Mouse (Mus musculus) megakaryocyte progenitor cell, adult 5-6 weeks (primary cell): Measurements from ENCODE around the gene Lonrf3. TPM values are rescaled to one million over a fixed set of nuclear protein-coding genes. Genes with fewer than 3 reads are reported as not detected.
A peak's percentile ranks its signal among the peaks of the same experiment; 100 is the strongest.

Experiments
- ATAC-seq: replicated peaks from 2 replicates; pipeline ENCODE4 v1.8.0; 2016; ENCODE audit warnings: mild to moderate bottlenecking, moderate TSS enrichment, inconsistent platforms; ENCODE audit not compliant: poor library complexity
- total RNA-seq, 2 experiments: library from RNA; stranded (forward) in 1 of 2; stranded (reverse) in 1 of 2; fragments of 157-497, 149-512 nt in 1 of 2; fragments of 200-1000 nt in 1 of 2; gene quantifications; 2 replicates each; pipeline versions ENCODE4 v1.2.3 to v1.2.4; 2015 to 2017

Lonrf3 gene
- total RNA-seq (2015), result 10.4 and 13.3 TPM in 2 replicates
- total RNA-seq (2017), result 16.9 and 21.3 TPM in 2 replicates

DNA sequence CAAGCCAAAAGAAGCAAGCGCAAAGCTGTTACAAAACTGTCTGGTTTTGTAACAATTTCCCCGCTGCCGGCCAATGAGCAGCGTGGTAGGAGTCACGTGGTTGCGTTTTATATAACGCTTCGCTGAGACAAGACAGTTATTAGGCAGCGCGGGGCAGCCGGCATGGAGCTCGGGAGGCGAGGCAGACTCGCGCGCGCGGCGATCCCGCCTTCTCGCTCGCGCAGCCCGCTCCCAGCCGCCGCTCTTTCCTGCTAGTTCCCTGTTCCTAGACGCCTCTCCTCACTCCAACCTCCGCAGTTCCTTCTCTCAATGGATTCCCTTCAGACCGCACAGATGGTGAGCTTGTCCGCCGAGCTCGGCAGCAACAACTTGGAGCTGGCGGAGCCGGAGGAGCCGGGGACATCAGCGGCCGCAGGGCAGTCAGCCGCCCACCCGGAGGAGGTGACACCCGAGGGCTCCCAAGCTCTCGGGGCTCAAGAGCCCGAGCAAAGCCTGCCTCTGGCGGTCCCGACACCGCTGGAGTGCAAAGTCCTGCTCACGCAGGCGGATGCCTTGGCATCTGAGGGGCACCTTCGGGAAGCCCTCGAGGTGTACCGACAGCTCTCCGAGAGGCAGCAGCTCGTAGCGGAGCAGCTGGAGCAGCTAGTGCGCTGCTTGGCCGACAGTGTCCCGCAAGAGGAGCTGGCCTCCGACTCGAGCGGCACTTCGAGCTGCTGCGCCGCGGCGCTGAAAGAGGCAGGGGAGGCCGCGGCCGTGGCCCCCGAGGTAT lies at the start of gene Lonrf3:
Gene Lonrf3 (plus strand): TSS at position 83 of the 769 bp plus-strand sequence.
- ATAC-seq, result peak; percentile 69

DNA sequence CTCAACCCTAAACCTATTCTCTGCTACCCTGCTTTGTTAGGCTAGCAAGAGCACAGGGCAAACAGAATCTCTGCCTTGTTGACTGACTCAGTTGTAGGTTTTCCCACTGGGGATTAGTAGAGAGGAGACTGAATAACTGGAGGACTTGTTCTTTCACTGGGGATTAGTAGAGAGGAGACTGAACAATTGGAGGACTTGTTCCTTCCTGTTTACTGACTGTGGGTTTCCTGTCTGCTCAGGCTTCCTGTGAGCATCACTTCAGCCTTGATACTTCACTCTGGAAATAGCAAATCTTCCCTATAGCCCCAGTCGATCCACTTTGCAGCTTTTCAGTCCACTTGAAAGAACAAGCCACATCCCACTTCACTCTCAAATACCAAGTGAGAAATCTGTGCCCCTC lies 49.4 kb upstream of the Lonrf3 start:
- no peak for ATAC-seq

DNA sequence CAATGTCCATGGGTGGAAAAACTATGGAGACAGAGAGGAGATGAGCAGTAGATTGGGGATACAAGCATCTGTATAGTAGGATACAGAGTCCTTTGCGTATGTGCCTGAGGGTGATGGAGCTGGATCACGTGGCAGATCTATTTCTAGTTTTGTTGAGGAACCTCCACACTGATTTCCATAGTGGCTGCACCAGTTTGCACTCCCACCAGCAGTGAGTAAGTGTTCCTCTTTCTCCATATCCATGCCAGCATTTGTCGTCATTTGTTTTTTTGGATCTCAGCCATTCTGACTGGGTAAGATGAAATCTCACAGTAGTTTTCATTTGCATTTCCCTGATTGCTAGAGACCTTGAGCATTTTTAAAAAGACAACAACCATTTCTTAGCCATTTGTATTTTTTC lies 16.7 kb upstream of the Lonrf3 start:
- ATAC-seq, result no peak

DNA sequence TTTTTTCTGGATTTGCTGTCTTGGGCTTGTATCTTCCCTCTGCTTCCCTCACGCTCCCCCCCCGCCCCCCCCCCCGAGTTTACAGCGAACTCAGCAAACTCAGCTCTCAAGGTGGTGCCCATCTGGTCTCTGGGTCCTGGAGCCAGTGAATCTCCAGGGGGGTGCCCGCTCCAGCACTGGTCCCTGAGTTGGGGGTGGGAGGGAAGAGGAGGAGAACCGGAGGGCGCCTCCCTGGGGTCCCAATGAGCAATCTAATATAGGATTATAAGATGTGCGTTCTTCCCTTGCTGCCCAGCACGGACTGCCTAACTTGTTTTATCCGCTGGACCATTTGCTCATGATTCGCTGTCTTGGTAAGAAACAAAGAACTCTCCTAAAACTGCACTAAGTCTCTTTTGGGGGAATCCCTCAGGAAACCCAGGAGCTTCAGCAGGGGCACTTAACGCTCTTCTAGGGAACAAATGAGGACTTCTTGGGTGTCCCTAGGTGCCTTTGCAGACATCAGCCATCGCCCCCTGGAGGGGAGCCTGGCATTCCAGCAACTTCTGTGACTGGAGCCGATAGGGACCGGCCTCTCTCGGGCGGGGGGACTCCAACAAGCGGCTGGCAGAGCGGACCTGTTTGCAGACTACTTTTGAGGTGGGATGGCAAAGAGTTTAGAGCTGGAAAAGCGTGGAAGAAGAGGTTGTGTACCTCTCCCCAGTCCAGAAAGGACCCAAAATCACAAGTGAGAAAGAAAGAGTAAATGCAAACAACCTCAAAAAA lies 480 bp upstream of the Lonrf3 start:
- ATAC-seq, result peak; percentile 58

DNA sequence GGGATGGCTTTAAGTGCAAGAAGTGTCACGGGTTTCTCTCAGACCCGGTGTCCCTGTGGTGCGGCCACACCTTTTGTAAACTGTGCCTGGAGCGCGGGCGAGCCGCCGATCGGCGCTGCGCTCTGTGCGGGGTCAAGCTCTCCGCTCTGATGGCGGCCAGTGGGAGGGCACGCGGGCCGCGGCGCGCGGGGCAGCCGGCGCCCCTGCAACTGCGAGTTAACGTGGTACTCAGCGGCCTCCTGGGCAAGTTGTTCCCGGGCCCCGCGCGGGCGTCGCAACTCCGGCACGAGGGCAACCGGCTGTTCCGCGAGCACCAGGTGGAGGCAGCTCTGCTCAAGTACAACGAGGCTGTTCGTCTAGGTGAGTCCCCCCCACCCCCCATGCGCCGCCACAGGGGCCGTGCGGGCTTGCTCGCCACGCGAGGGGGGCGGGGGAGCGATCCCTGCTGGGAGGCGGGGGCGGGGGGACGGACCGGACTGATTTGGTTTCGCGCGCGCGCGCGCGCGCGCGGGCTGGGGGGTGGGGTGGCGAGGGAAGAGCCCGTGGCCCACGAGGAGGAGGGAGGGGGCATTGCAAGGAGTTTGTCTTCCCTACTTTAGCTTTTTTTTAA lies 992 bp downstream of the Lonrf3 start:
- ATAC-seq, result peak; percentile 17; the same call in 1 of the 2 replicates

DNA sequence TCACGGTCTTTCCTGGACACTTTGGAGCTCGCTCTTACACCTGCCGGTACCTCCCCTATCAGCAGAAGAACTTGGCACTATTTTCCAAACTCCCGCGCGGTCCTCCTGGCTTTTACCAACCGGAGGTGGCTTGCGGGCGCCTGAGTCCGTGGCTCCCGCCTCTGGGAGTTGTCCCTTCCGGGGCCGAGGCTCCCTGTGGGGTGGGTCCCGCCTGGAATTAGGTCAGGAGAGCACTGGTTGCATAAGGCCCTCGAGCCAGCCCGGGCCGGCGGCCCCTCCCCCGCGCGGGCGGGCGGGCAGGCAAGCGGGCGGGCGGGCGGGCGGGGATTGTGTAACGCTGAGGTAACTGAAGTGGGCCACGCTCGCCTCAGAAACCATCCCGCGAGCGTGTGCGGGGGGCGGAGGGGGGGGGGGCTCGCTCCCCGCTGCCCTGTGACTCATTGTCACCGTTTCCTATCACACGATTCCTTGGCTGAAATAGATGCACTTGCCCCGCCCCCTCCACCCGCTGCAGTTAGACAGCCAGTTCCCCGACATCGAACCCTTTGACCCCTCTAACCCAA lies 1.8 kb downstream of the Lonrf3 start:
- ATAC-seq, result peak; percentile 66

DNA sequence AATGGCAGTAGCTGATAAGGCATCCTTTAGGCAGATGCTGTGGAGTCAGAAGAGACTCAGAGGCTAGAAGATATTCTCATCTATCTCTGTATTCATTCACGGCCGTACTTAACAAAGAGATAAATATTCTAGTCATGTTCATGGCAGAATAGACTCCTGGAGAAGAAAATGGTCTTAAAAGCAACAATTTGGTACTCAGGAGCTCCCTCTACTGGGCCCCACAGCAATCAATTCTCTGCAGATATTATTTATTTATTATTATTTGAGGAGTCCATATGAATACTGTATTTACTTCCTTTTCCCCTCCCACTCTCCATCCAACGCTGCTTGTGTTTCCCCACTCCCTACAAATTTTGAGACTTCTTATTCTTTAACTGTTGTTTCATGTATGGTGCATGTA lies 24.3 kb downstream of the Lonrf3 start:
- no peak for ATAC-seq

DNA sequence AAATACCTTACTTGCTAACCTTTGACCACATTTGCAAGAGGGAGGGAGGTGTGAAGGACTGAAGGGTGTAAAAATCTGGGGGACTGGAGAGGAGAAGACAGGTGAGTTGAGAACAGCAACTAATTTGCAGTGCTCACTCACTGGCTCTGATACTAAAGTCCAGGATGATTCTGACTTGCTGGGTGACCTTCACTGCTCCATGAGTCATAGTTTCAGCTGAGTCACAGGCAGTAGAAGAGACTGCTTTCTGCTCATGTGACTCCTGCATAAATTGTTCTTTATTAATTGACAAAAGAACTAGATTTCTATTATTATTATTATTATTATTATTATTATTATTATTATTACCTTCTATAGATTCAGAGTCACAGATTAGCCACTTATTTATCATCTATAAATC lies 57.2 kb downstream of the Lonrf3 start:
- no peak for ATAC-seq

DNA sequence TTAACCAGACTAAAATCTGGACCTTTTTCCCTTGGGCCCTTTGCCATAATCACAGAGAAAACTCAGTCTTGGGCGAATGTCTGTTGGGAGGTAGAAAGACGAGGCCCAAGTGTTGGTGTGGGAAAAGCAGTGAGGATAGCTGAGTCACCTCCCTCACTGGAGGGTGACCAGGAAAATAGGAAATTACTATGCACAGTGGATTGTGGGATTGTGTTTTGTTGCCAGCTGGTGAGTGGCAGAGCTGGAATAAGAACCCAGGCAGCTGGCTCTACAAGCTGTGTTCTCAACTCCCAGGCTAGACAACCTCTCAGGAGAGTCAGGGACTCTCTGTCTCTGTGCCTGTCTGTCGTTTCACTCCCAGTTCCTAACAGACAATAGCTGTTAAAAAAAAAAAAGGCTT lies 61.8 kb downstream of the Lonrf3 start:
- ATAC-seq, result no peak

DNA sequence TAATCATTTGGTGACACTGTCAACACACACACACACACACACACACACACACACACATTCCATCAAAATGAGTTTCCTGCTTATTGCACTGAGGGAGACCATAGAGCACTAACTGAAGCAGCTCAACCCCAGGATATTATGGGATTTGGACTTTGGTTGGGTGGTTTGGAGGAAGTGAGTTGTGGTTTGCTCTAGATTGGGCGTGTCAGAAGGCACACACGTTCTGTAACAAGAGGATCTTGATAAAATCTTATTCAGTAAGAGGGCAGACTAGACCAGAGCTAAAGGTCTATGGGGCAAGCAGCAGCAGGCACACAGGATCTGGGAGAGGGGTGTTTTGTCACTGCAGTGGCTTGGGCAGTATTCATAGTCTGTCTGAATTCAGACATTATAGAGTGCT lies 62.4 kb downstream of the Lonrf3 start:
- peak; percentile 52 for ATAC-seq

DNA sequence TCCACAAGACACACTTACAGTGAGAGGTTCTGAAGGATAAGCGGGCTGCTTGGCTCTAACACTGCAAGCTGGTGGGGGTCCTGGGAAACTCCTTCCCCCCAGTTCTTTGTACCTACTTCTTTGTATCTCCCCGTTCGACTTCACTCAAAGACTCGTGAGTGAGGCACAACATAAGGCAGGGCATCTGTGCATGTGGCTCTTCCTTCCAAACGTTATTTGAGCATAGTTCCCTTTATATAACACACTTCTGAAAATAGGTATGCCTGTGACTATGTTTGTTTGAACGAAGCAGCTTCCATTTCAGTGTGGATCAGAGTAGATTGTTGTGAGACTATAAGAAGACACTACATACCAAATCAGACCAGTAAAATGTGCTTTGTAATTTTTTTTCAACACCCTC lies 64.5 kb downstream of the Lonrf3 start:
- ATAC-seq, result no peak

DNA sequence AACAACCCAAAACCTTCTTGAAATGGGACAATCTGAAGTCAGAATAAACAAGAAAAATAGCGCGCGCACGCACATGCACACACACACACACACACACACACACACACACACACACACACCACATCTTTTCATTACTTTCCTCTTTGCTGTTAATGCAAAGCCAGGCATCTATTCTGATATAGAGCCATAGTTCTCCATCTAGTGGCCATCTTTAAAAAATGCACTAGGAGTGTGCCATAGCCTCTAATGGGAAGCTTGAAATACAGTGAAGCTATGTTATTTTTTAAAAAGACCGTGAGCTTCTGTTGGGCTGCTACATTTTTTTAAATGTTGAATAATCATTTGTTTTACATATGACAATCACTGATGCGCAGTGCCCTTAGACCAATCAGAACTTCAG lies 65.1 kb downstream of the Lonrf3 start:
- peak; percentile 58; the same call in 1 of the 2 replicates for ATAC-seq

DNA sequence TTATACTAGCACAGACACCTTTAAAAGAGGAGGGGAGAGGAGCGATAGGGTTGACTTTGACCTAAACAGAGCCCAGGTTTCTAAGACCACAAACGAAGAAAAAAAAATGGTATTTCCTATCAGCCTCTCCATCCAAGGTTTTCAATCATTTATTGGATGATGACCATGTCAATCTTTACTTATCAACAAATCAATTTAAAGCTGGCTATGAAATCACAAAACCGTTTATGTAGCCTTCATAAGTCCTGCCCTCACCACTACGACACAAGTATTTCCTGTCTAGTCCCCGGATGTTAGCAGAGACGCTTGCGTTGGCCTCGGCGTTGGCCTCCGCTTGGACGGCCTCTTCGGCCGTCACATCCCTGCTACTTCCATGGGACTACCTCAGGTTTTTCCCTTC lies 72.8 kb downstream of the Lonrf3 start, which contains the start of gene Gm6268:
Gene Gm6268 (plus strand): TSS at position 301 of the 400 bp plus-strand sequence.
- ATAC-seq, result no peak

DNA sequence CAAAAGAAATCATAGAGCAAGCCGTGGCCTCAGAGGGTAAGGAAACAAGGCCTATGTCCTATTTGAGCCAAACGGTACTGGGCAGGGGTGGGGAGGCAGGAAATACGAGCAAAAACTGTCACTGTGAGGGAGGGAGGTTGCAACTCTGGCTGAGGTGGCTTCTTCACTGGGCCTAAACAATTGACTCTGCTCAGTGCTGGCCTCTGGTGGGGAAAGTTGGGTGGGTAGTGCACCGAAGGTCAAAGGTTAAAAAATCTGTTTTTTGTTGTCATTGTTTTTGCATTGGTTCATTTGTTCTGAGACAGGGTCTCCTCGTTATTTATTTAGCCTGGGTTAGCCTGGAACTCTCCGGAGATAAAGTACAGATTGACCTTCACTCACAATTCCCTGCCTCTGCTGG lies 74.2 kb downstream of the Lonrf3 start:
- ATAC-seq, result peak; percentile 71

Other genes with a start within 250 kb of the Lonrf3 start
- 0.57 and 1.3 TPM in 2 replicates for gene Il13ra1, start 216.2 kb upstream of the Lonrf3 start, total RNA-seq (2015)
- 0.34 and 0.96 TPM in 2 replicates for gene Il13ra1, start 216.2 kb upstream of the Lonrf3 start, total RNA-seq (2017)
- 0.17 TPM in 1 of 2 replicates, not detected in the other for gene Zcchc12, start 132.4 kb upstream of the Lonrf3 start, total RNA-seq (2015)
- 0.25 TPM in 1 of 2 replicates, not detected in the other for gene Zcchc12, start 132.4 kb upstream of the Lonrf3 start, total RNA-seq (2017)
- not detected in 2 replicates for gene Gm6268, start 72.9 kb downstream of the Lonrf3 start, total RNA-seq (2015)
- not detected in 2 replicates for gene Gm6268, start 72.9 kb downstream of the Lonrf3 start, total RNA-seq (2017)
- gene Gm14569, start 163.5 kb downstream of the Lonrf3 start, total RNA-seq (2015), result not detected in 2 replicates
- not detected in 2 replicates for gene Gm14569, start 163.5 kb downstream of the Lonrf3 start, total RNA-seq (2017)